Mouse (Mus musculus) v-Abl transformed pro-B cells (cell line): ENCODE results near the gene Chid1.

ENCODE experiments used
- in situ Hi-C, 2 experiments: fragments of 400-800 bp; cut with MboI; formaldehyde crosslinking; loops; one replicate each; pipeline ENCODE4 v1.15.1; 2025; ENCODE audit not compliant: unreplicated experiment in 2 of 2

Gene Chid1

GRCm38 (mm10) chr7:141539556-141540311 is at the start of gene Chid1:
TSS of gene Chid1 (minus strand) at chr7:141539857.
- in situ Hi-C loops: no loop called here

GRCm38 (mm10) chr7:141588890-141589289 is 49.2 kb upstream of the Chid1 start:
- in situ Hi-C loops: no loop called here

GRCm38 (mm10) chr7:141585881-141586280 is 46.2 kb upstream of the Chid1 start:
- in situ Hi-C loops: no loop called here

- in situ Hi-C loops: no loop called here
Measured at GRCm38 (mm10) chr7:141585288-141585687, 45.6 kb upstream of the Chid1 start.

- in situ Hi-C loops: no loop called here
Measured at GRCm38 (mm10) chr7:141584048-141584841, 44.6 kb upstream of the Chid1 start.

- in situ Hi-C loops: no loop called here
Measured at GRCm38 (mm10) chr7:141581323-141581722, 41.7 kb upstream of the Chid1 start.

GRCm38 (mm10) chr7:141578943-141579342 is 39.3 kb upstream of the Chid1 start:
- in situ Hi-C loops: no loop called here

GRCm38 (mm10) chr7:141578511-141578910 is 38.9 kb upstream of the Chid1 start:
- in situ Hi-C loops: no loop called here

- in situ Hi-C loops: no loop called here
Measured at GRCm38 (mm10) chr7:141577801-141578200, 38.1 kb upstream of the Chid1 start.

GRCm38 (mm10) chr7:141575481-141575880 is 35.8 kb upstream of the Chid1 start:
- in situ Hi-C loops: no loop called here

GRCm38 (mm10) chr7:141574041-141574440 is 34.4 kb upstream of the Chid1 start:
- in situ Hi-C loops: no loop called here

GRCm38 (mm10) chr7:141570625-141571295 is 31.1 kb upstream of the Chid1 start:
- in situ Hi-C loops: no loop called here

GRCm38 (mm10) chr7:141569916-141570315 is 30.3 kb upstream of the Chid1 start:
- in situ Hi-C loops: no loop called here

- in situ Hi-C loops: no loop called here
Measured at GRCm38 (mm10) chr7:141569283-141569803, 29.7 kb upstream of the Chid1 start.

GRCm38 (mm10) chr7:141566587-141566986 is 26.9 kb upstream of the Chid1 start:
- in situ Hi-C loops: no loop called here

- in situ Hi-C loops: no loop called here
Measured at GRCm38 (mm10) chr7:141564561-141564960, 24.9 kb upstream of the Chid1 start.

GRCm38 (mm10) chr7:141562852-141563427 is 23.3 kb upstream of the Chid1 start:
- in situ Hi-C loops: no loop called here

GRCm38 (mm10) chr7:141562421-141562851 is 22.8 kb upstream of the Chid1 start:
- in situ Hi-C loops: no loop called here

GRCm38 (mm10) chr7:141561682-141562391 is 22.2 kb upstream of the Chid1 start, which contains the start of gene Ap2a2:
TSS of gene Ap2a2 (plus strand) at chr7:141562173.
- in situ Hi-C loops: no loop called here

GRCm38 (mm10) chr7:141560471-141560870 is 20.8 kb upstream of the Chid1 start:
- in situ Hi-C loops: no loop called here
